ENCODE assay signal across 35 mouse cellular contexts in genomic region chr8:105400016-105400415, GRCm38 (mm10). TPM values are rescaled to one million over a fixed set of nuclear protein-coding genes. Genes with fewer than 3 reads are reported as not detected.
"Had no signal": no experiment of that assay in that cellular context is flagged by ENCODE, and none has a peak within 500 bp of the region (broad histone marks: within the 10 kb centered on the region; RNA-seq: fewer than 3 reads in every experiment).

No protein-coding gene starts in this region.

- H3K4me2 ChIP-seq: embryonic facial prominence, embryonic 12.5 days; embryonic facial prominence, embryonic 13.5 days; embryonic facial prominence, embryonic 15.5 days; forebrain, embryonic 12.5 days; forebrain, embryonic 13.5 days; forebrain, embryonic 15.5 days had no signal

- H3K27me3 ChIP-seq: embryonic facial prominence, embryonic 12.5 days; embryonic facial prominence, embryonic 13.5 days; embryonic facial prominence, embryonic 15.5 days; forebrain, embryonic 12.5 days; forebrain, embryonic 15.5 days had no signal

- DNase-seq: cerebellum, adult 18-20 months; cerebellum, adult 2 months; cerebellum, adult 8-10 months; cerebellum, adult 9-10 months; cerebellum, adult 9-11 months; cerebellum, postnatal 10 days; cerebellum, postnatal 14 days; cerebellum, postnatal 25 days; cerebellum, postnatal 36 days; embryo, embryonic 11 days; forebrain, postnatal 0 days; gastrocnemius, adult 2 months; gastrocnemius, postnatal 10 days; gastrocnemius, postnatal 14 days; gastrocnemius, postnatal 25 days; gastrocnemius, postnatal 36 days had no signal

- H3K4me1 ChIP-seq: embryonic facial prominence, embryonic 10.5 days; embryonic facial prominence, embryonic 12.5 days; embryonic facial prominence, embryonic 13.5 days; embryonic facial prominence, embryonic 15.5 days; forebrain, embryonic 13.5 days; forebrain, embryonic 15.5 days had no signal

- H3K9me3 ChIP-seq: embryonic facial prominence, embryonic 12.5 days; embryonic facial prominence, embryonic 13.5 days; embryonic facial prominence, embryonic 15.5 days; forebrain, embryonic 10.5 days; forebrain, embryonic 12.5 days; forebrain, embryonic 13.5 days; forebrain, embryonic 15.5 days had no signal

- H3K27ac ChIP-seq: embryonic facial prominence, embryonic 10.5 days; embryonic facial prominence, embryonic 12.5 days; embryonic facial prominence, embryonic 13.5 days; embryonic facial prominence, embryonic 15.5 days; forebrain, embryonic 10.5 days; forebrain, embryonic 12.5 days; forebrain, embryonic 13.5 days; forebrain, embryonic 15.5 days; gastrocnemius, adult 2 months; heart, adult 2 months had no signal

- H3K36me3 ChIP-seq: embryonic facial prominence, embryonic 10.5 days; embryonic facial prominence, embryonic 12.5 days; embryonic facial prominence, embryonic 13.5 days; embryonic facial prominence, embryonic 15.5 days; forebrain, embryonic 10.5 days; forebrain, embryonic 12.5 days; forebrain, embryonic 15.5 days had no signal

- H3K4me3 ChIP-seq: embryonic facial prominence, embryonic 10.5 days; embryonic facial prominence, embryonic 12.5 days; embryonic facial prominence, embryonic 13.5 days; embryonic facial prominence, embryonic 15.5 days; erythroblast, embryonic 14.5 days; forebrain, embryonic 10.5 days; forebrain, embryonic 12.5 days; forebrain, embryonic 13.5 days; forebrain, embryonic 15.5 days; gastrocnemius, adult 2 months; heart, adult 2 months had no signal

RNA-seq across cellular contexts. Expression of gene Kctd19, which starts 13.3 kb away (rescaled TPM):
- total RNA-seq: common myeloid progenitor, adult 5-6 weeks; gastrocnemius, postnatal 25 days; gastrocnemius, postnatal 36 days; gastrocnemius, postnatal 4 days; granulocyte monocyte progenitor cell, adult 5-6 weeks had no signal
- polyA plus RNA-seq: cortical plate, adult 2 months; embryonic facial prominence, embryonic 11.5 days; embryonic facial prominence, embryonic 12.5 days; embryonic facial prominence, embryonic 13.5 days; embryonic facial prominence, embryonic 14.5 days; embryonic facial prominence, embryonic 15.5 days; erythroblast, embryonic 14.5 days; forebrain, embryonic 10.5 days; forebrain, embryonic 11.5 days; forebrain, embryonic 12.5 days; forebrain, embryonic 13.5 days; forebrain, embryonic 16.5 days; frontal cortex, adult 2 months had no signal

RNA-seq across cellular contexts. Expression of gene Lrrc36, which starts 13.4 kb away (rescaled TPM):
- total RNA-seq: granulocyte monocyte progenitor cell, adult 5-6 weeks had no signal
- polyA plus RNA-seq: embryonic facial prominence, embryonic 13.5 days had no signal

RNA-seq across cellular contexts. Expression of gene Plekhg4, which starts 26.9 kb away (rescaled TPM):
- total RNA-seq: common myeloid progenitor, adult 5-6 weeks; gastrocnemius, adult 2 months; granulocyte monocyte progenitor cell, adult 5-6 weeks had no signal
- polyA plus RNA-seq: erythroblast, embryonic 14.5 days had no signal

RNA-seq across cellular contexts. Expression of gene Slc9a5, which starts 51.4 kb away (rescaled TPM):
- polyA plus RNA-seq: erythroblast, embryonic 14.5 days had no signal
